Mouse (Mus musculus) MEL (cell line): Measurements from ENCODE around the gene Kif5c. TPM values are rescaled to one million over a fixed set of nuclear protein-coding genes. Genes with fewer than 3 reads are reported as not detected.

Source experiments
- DNase-seq: peaks from one replicate; pipeline ENCODE4 v3.0.0; 2011; ENCODE audit warnings: low read depth, low spot score
- H3K27ac ChIP-seq: 2 replicates; pipeline ENCODE4 v1.5.1; 2012; ENCODE audit warnings: low read depth, mild to moderate bottlenecking, control low read depth, low read length, moderate library complexity; ENCODE audit not compliant: control insufficient read depth
- H3K27me3 ChIP-seq, 2 experiments: fragments of 150-350 bp in 1 of 2; sonication (generic) in 1 of 2; 2 replicates each; pipeline ENCODE4 v1.6.1; 2012; ENCODE audit warnings: low read length in 2 of 2, mild to moderate bottlenecking in 2 of 2, improper control_type of control experiment in 1 of 2, moderate library complexity in 1 of 2; ENCODE audit not compliant: insufficient read depth in 2 of 2, control insufficient read depth in 1 of 2
- H3K36me3 ChIP-seq, 2 experiments: 2 replicates each; pipeline ENCODE4 v1.6.1; 2012 to 2014; ENCODE audit warnings: low read length in 2 of 2, improper control_type of control experiment in 1 of 2, inconsistent platforms in 1 of 2, mild to moderate bottlenecking in 1 of 2; ENCODE audit not compliant: insufficient read depth in 2 of 2, control insufficient read depth in 1 of 2
- H3K4me1 ChIP-seq, 2 experiments: fragments of 150-350 bp in 1 of 2; sonication (generic) in 1 of 2; 2 replicates each; pipeline ENCODE4 v1.6.1; 2012; ENCODE audit warnings: low read length in 2 of 2, improper control_type of control experiment in 1 of 2, mild to moderate bottlenecking in 1 of 2; ENCODE audit not compliant: insufficient read depth in 2 of 2, control insufficient read depth in 1 of 2
- H3K4me3 ChIP-seq, 2 experiments: fragments of 150-350 bp in 1 of 2; sonication (generic) in 1 of 2; 2 replicates each; pipeline ENCODE4 v1.5.1; 2012; ENCODE audit warnings: low read depth in 2 of 2, low read length in 2 of 2, mild to moderate bottlenecking in 2 of 2, moderate library complexity in 2 of 2, control low read depth in 1 of 2, improper control_type of control experiment in 1 of 2; ENCODE audit not compliant: control insufficient read depth in 1 of 2, insufficient read depth in 1 of 2
- H3K79me2 ChIP-seq: 2 replicates; pipeline ENCODE4 v1.6.1; 2012; ENCODE audit warnings: mild to moderate bottlenecking, low read length, moderate library complexity; ENCODE audit not compliant: control insufficient read depth, poor library complexity, insufficient read depth
- H3K9ac ChIP-seq: 2 replicates; pipeline ENCODE4 v1.6.1; 2012; ENCODE audit warnings: low read depth, mild to moderate bottlenecking, control low read depth, low read length, moderate library complexity; ENCODE audit not compliant: control insufficient read depth, poor library complexity, severe bottlenecking
- H3K9me3 ChIP-seq: fragments of 150-350 bp; sonication (generic); replicated peaks from 2 replicates; pipeline ENCODE4 v1.6.1; 2012; ENCODE audit warnings: mild to moderate bottlenecking, low read length, improper control_type of control experiment, moderate library complexity; ENCODE audit not compliant: insufficient read depth
- BHLHE40 ChIP-seq: IDR thresholded peaks from 2 replicates; pipeline ENCODE4 v1.6.1; 2012; ENCODE audit warnings: low read depth, mild to moderate bottlenecking, inconsistent platforms, low read length, improper control_type of control experiment, borderline replicate concordance
- CHD2 ChIP-seq: IDR thresholded peaks from 2 replicates; pipeline ENCODE4 v1.6.1; 2011; ENCODE audit warnings: low read length, improper control_type of control experiment
- CTCF ChIP-seq, 3 experiments: IDR thresholded peaks in 2 of 3; conservative IDR thresholded peaks in 1 of 3; 2 replicates each; pipeline ENCODE4 v1.5.1; 2011 to 2012; ENCODE audit warnings: low read length in 3 of 3, low read depth in 2 of 3, mild to moderate bottlenecking in 2 of 3, improper control_type of control experiment in 1 of 3, inconsistent platforms in 1 of 3, mixed read lengths in 1 of 3, moderate library complexity in 1 of 3; ENCODE audit not compliant: control insufficient read depth in 1 of 3, insufficient read depth in 1 of 3, poor library complexity in 1 of 3, severe bottlenecking in 1 of 3
- ELF1 ChIP-seq: IDR thresholded peaks from 2 replicates; pipeline ENCODE4 v1.6.1; 2014; ENCODE audit warnings: low read depth, mild to moderate bottlenecking, inconsistent platforms, low read length, improper control_type of control experiment, moderate library complexity
- GABPA ChIP-seq: IDR thresholded peaks from 2 replicates; pipeline ENCODE4 v1.6.1; 2012; ENCODE audit warnings: low read depth, mild to moderate bottlenecking, inconsistent platforms, low read length, improper control_type of control experiment, moderate library complexity
- MAX ChIP-seq: IDR thresholded peaks from 2 replicates; pipeline ENCODE4 v1.6.1; 2011; ENCODE audit warnings: low read length, improper control_type of control experiment
- MEF2A ChIP-seq: IDR thresholded peaks from 2 replicates; pipeline ENCODE4 v1.6.1; 2014; ENCODE audit warnings: low read depth, mild to moderate bottlenecking, inconsistent platforms, low read length, improper control_type of control experiment; ENCODE audit not compliant: poor library complexity, insufficient replicate concordance, severe bottlenecking; ENCODE audit errors: extremely low read depth
- NELFE ChIP-seq: IDR thresholded peaks from 2 replicates; pipeline ENCODE4 v1.6.1; 2011; ENCODE audit warnings: low read depth, low read length, improper control_type of control experiment
- RAD21 ChIP-seq: IDR thresholded peaks from 2 replicates; pipeline ENCODE4 v1.6.1; 2011; ENCODE audit warnings: mild to moderate bottlenecking, low read depth, low read length, improper control_type of control experiment
- RCOR1 ChIP-seq: IDR thresholded peaks from 2 replicates; pipeline ENCODE4 v1.6.1; 2012; ENCODE audit warnings: low read depth, mild to moderate bottlenecking, inconsistent platforms, low read length, improper control_type of control experiment
- SMC3 ChIP-seq: IDR thresholded peaks from 2 replicates; pipeline ENCODE4 v1.6.1; 2011; ENCODE audit warnings: low read depth, low read length, improper control_type of control experiment
- TBP ChIP-seq: IDR thresholded peaks from 2 replicates; pipeline ENCODE4 v1.8.0; 2011; ENCODE audit warnings: low read depth, low read length, improper control_type of control experiment
- TCF12 ChIP-seq: IDR thresholded peaks from 2 replicates; pipeline ENCODE4 v1.6.1; 2014; ENCODE audit warnings: low read depth, mild to moderate bottlenecking, inconsistent platforms, low read length, improper control_type of control experiment, moderate library complexity
- UBTF ChIP-seq: IDR thresholded peaks from 2 replicates; pipeline ENCODE4 v1.6.1; 2012; ENCODE audit warnings: low read depth, mild to moderate bottlenecking, inconsistent platforms, low read length, improper control_type of control experiment, moderate library complexity, borderline replicate concordance; ENCODE audit not compliant: insufficient read depth
- USF1 ChIP-seq: IDR thresholded peaks from 2 replicates; pipeline ENCODE4 v1.6.1; 2014; ENCODE audit warnings: low read depth, mild to moderate bottlenecking, inconsistent platforms, low read length, improper control_type of control experiment, moderate library complexity
- ZKSCAN1 ChIP-seq: IDR thresholded peaks from 2 replicates; pipeline ENCODE4 v1.6.1; 2012; ENCODE audit warnings: low read depth, mild to moderate bottlenecking, inconsistent platforms, low read length, improper control_type of control experiment, moderate library complexity
- ZMIZ1 ChIP-seq: IDR thresholded peaks from 2 replicates; pipeline ENCODE4 v1.6.1; 2012; ENCODE audit warnings: low read depth, mild to moderate bottlenecking, inconsistent platforms, low read length, improper control_type of control experiment, moderate library complexity
- polyA plus RNA-seq, 2 experiments: library from polyadenylated mRNA; stranded (reverse) in 1 of 2; unstranded in 1 of 2; fragments of >175 nt in 1 of 2; fragments of >200 nt in 1 of 2; gene quantifications; 2 replicates each; pipeline versions ENCODE4 v1.2.1 to v1.2.4; 2012; ENCODE audit warnings: low replicate concordance in 2 of 2, low read depth in 1 of 2; ENCODE audit not compliant: insufficient read length in 2 of 2, insufficient read depth in 1 of 2, missing spikeins in 1 of 2
- total RNA-seq: library from RNA; depleted of rRNA; stranded (reverse); fragments of 300-350 nt; gene quantifications from 2 replicates; pipeline ENCODE4 v1.2.3, GENCODE M21; 2012

The Kif5c gene
- total and polyA plus RNA-seq, 3 experiments = 0.26 to 0.39 TPM; not detected in 1

DNA sequence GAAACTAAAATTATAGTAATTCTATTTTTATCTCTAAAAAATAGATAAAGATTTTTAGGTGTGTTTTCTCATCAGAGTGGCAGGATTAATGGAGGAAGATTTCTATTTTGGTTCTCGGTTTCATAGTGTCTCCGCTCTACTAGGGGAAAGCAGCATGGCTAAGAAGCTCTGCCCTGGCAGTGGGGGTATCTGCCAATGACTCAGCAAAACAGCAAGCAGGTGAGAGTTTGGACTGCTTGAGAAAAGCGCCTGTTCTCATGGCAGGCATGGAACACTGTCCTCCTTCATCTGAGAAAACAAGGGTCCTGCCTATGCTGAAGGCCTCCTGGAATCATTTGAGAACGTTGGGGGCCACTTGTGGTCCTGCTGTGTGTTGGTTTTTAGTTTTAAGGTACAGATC lies 156.1 kb downstream of the Kif5c start:
- Histone ChIP-seq H3K27ac (no peak overlapping the region), H3K4me3 (no peak overlapping the region), H3K36me3 (peaks cover 0 to 17% of the 10 kb centered on the region in 2 experiments; a peak in 2 of 4 replicates), H3K4me1 (peaks cover 7 to 19% of the 10 kb centered on the region in 2 experiments)
- no peak for TF ChIP-seq USF1
- peak; percentile 72; the same call in 1 of the 2 replicates for TF ChIP-seq GABPA
- TF ChIP-seq CHD2 = no peak
- TF ChIP-seq TBP = no peak
- TF ChIP-seq ZMIZ1 = no peak
- TF ChIP-seq, all 39 proteins: peak for 1
- Histone ChIP-seq H3K27me3 (no peaks in the 10 kb centered on the region), H3K9me3 (no peaks in the 10 kb centered on the region), H3K9ac (no peak overlapping the region), H3K79me2 (no peaks in the 10 kb centered on the region)
- peak; percentile 24 for DNase-seq

GRCm38 (mm10) chr2:49775735-49776134 lies 156.6 kb downstream of the Kif5c start:
- no peak overlapping the region for H3K27ac ChIP-seq
- TF ChIP-seq SMC3 (peak; percentile 40), USF1 (peak; percentile 79; the same call in 1 of the 2 replicates), CTCF (IDR thresholded peaks at IDR 0.05 in 2 of 3, conservative IDR thresholded peaks at IDR 0.05 in 1 of 3; ENCODE audit: control insufficient read depth in 1 of 3, insufficient read depth in 1 of 3, low read depth in 2 of 3, low read length in 3 of 3, poor library complexity in 1 of 3, severe bottlenecking in 1 of 3) (peak; percentile 27 to 47 (median 36); a peak in 5 of 6 replicates), NELFE (no peak), MEF2A (no peak), RCOR1 (no peak), ZKSCAN1 (no peak)
- TF ChIP-seq, all 39 proteins: peak for 3
- Histone ChIP-seq H3K9ac (no peak overlapping the region), H3K4me1 (peaks cover 7 to 19% of the 10 kb centered on the region in 2 experiments), H3K36me3 (peaks cover 0 to 17% of the 10 kb centered on the region in 2 experiments; a peak in 2 of 4 replicates), H3K4me3 (no peak overlapping the region), H3K27me3 (no peaks in the 10 kb centered on the region), H3K9me3 (no peaks in the 10 kb centered on the region), H3K79me2 (no peaks in the 10 kb centered on the region)
- DNase-seq = peak; percentile 62

- Histone ChIP-seq H3K4me1 (peaks cover 7 to 19% of the 10 kb centered on the region in 2 experiments), H3K79me2 (no peaks in the 10 kb centered on the region), H3K4me3 (no peak overlapping the region), H3K27me3 (no peaks in the 10 kb centered on the region), H3K9ac (no peak overlapping the region)
- no peak for DNase-seq
- no peak for TF ChIP-seq ELF1
- no peak for TF ChIP-seq MAX
- TF ChIP-seq TCF12 = no peak
- no peak for TF ChIP-seq BHLHE40
- TF ChIP-seq UBTF = no peak
- no peak for TF ChIP-seq RAD21
- TF ChIP-seq, all 39 proteins: peak for 0
- Histone ChIP-seq H3K9me3 (no peaks in the 10 kb centered on the region), H3K36me3 (peaks cover 0 to 17% of the 10 kb centered on the region in 2 experiments; a peak in 2 of 4 replicates), H3K27ac (no peak overlapping the region)
These were observed 157.3 kb downstream of the Kif5c start for GRCm38 (mm10) chr2:49776407-49776806.
